ENCODE assay signal across 20 mouse cellular contexts in genomic region chr7:110729295-110729694, GRCm38 (mm10). TPM values are rescaled to one million over a fixed set of nuclear protein-coding genes. Genes with fewer than 3 reads are reported as not detected.
DNase-seq lines count a peak whose midpoint lies in the region; ATAC-seq lines count a peak whose summit lies in the region.
"Had no signal": no experiment of that assay in that cellular context is flagged by ENCODE, and none has a peak within 500 bp of the region (broad histone marks: within the 10 kb centered on the region; RNA-seq: fewer than 3 reads in every experiment).

No protein-coding gene starts in this region.

- 21% methylated on average over 6 of the region's 6 CpGs for WGBS in forebrain, embryonic 14.5 days
- 30% methylated on average over 6 of the region's 6 CpGs for WGBS in forebrain, embryonic 12.5 days
- 29% methylated on average over 6 of the region's 6 CpGs for WGBS in midbrain, embryonic 13.5 days
- WGBS in midbrain, embryonic 11.5 days, result 44% methylated on average over 6 of the region's 6 CpGs
- WGBS in limb, embryonic 10.5 days, result 82% methylated on average over 6 of the region's 6 CpGs
- 81% methylated on average over 6 of the region's 6 CpGs for WGBS in intestine, embryonic 15.5 days

- no peak overlapping the region for H3K4me2 ChIP-seq in forebrain, embryonic 14.5 days (ENCODE audit: low read length)
- no peak overlapping the region for H3K4me2 ChIP-seq in forebrain, embryonic 12.5 days
- no peak overlapping the region for H3K4me2 ChIP-seq in midbrain, embryonic 13.5 days (replicated peaks)
- no peak overlapping the region for H3K4me2 ChIP-seq in midbrain, embryonic 11.5 days
- H3K4me2 ChIP-seq in intestine, embryonic 15.5 days (replicated peaks), result no peak overlapping the region
- H3K4me2 ChIP-seq: embryonic facial prominence, embryonic 15.5 days; heart, embryonic 12.5 days; kidney, embryonic 15.5 days; limb, embryonic 15.5 days; liver, embryonic 15.5 days; neural tube, embryonic 12.5 days had no signal

- H3K4me1 ChIP-seq in forebrain, embryonic 14.5 days (ENCODE audit: control insufficient read depth, insufficient read depth, low read length), result no peaks in the 10 kb centered on the region
- H3K4me1 ChIP-seq in forebrain, embryonic 12.5 days, result peaks cover 14% of the 10 kb centered on the region
- peaks cover 16% of the 10 kb centered on the region for H3K4me1 ChIP-seq in midbrain, embryonic 13.5 days (replicated peaks)
- peaks cover 7% of the 10 kb centered on the region for H3K4me1 ChIP-seq in midbrain, embryonic 11.5 days (ENCODE audit: control insufficient read depth, insufficient read depth, low read length)
- peaks cover 28% of the 10 kb centered on the region for H3K4me1 ChIP-seq in limb, embryonic 10.5 days
- no peaks in the 10 kb centered on the region for H3K4me1 ChIP-seq in intestine, embryonic 15.5 days (replicated peaks)
- H3K4me1 ChIP-seq: heart, embryonic 12.5 days; liver, embryonic 15.5 days had no signal

- H3K36me3 ChIP-seq in forebrain, embryonic 14.5 days (ENCODE audit: control insufficient read depth, insufficient read depth, low read length), result no peaks in the 10 kb centered on the region
- H3K36me3 ChIP-seq in forebrain, embryonic 12.5 days (replicated peaks), result no peaks in the 10 kb centered on the region
- H3K36me3 ChIP-seq in midbrain, embryonic 13.5 days, result no peaks in the 10 kb centered on the region
- no peaks in the 10 kb centered on the region for H3K36me3 ChIP-seq in midbrain, embryonic 11.5 days (ENCODE audit: control insufficient read depth, insufficient read depth, low read length)
- no peaks in the 10 kb centered on the region for H3K36me3 ChIP-seq in limb, embryonic 10.5 days
- H3K36me3 ChIP-seq in intestine, embryonic 15.5 days, result no peaks in the 10 kb centered on the region
- H3K36me3 ChIP-seq: embryonic facial prominence, embryonic 15.5 days; heart, embryonic 12.5 days; kidney, embryonic 15.5 days; limb, embryonic 15.5 days; liver, embryonic 15.5 days; neural tube, embryonic 12.5 days had no signal

- 0 out of 2 replicates have a peak, but pooled peaks have one; percentile 29 for ATAC-seq in forebrain, embryonic 14.5 days
- no peak for ATAC-seq in forebrain, embryonic 12.5 days (ENCODE audit: low FRiP score)
- ATAC-seq in midbrain, embryonic 13.5 days, result no peak
- no peak for ATAC-seq in midbrain, embryonic 11.5 days (ENCODE audit: low FRiP score)
- no peak for ATAC-seq in intestine, embryonic 15.5 days

- H3K4me3 ChIP-seq in forebrain, embryonic 14.5 days (ENCODE audit: low read depth, low read length), result no peak overlapping the region
- no peak overlapping the region for H3K4me3 ChIP-seq in forebrain, embryonic 12.5 days (replicated peaks)
- no peak overlapping the region for H3K4me3 ChIP-seq in midbrain, embryonic 13.5 days (replicated peaks)
- H3K4me3 ChIP-seq in midbrain, embryonic 11.5 days (ENCODE audit: low read depth, low read length), result no peak overlapping the region
- H3K4me3 ChIP-seq in limb, embryonic 10.5 days, result no peak overlapping the region
- no peak overlapping the region for H3K4me3 ChIP-seq in intestine, embryonic 15.5 days (replicated peaks)
- H3K4me3 ChIP-seq: embryonic facial prominence, embryonic 15.5 days; heart, embryonic 12.5 days; kidney, embryonic 15.5 days; limb, embryonic 15.5 days; liver, embryonic 15.5 days; neural tube, embryonic 12.5 days had no signal

- DNase-seq in forebrain, embryonic 14.5 days (ENCODE audit: low spot score), result peak; percentile 49
- no peak for DNase-seq in midbrain, embryonic 11.5 days (ENCODE audit: low spot score, missing footprints)
- DNase-seq in ES-CJ7 (ENCODE audit: low read depth, low spot score), result peak; percentile 15
- DNase-seq in limb, embryonic 10.5 days (ENCODE audit: low spot score), result no peak
- no peak for DNase-seq in lung, postnatal 10 days
- DNase-seq: cerebellum, adult 2 months; cerebellum, postnatal 36 days; heart, adult 11 months; heart, postnatal 14 days; right cerebral cortex, postnatal 25 days had no signal

- H3K27me3 ChIP-seq in forebrain, embryonic 14.5 days (replicated peaks; ENCODE audit: control insufficient read depth, insufficient read depth, low read length), result no peaks in the 10 kb centered on the region
- H3K27me3 ChIP-seq in forebrain, embryonic 12.5 days, result peaks cover 4% of the 10 kb centered on the region; the same call in 1 of the 2 replicates
- no peaks in the 10 kb centered on the region for H3K27me3 ChIP-seq in midbrain, embryonic 13.5 days
- H3K27me3 ChIP-seq in midbrain, embryonic 11.5 days (ENCODE audit: control insufficient read depth, insufficient read depth, low read length), result no peaks in the 10 kb centered on the region
- H3K27me3 ChIP-seq in limb, embryonic 10.5 days (ENCODE audit: low read depth, poor library complexity, severe bottlenecking), result no peaks in the 10 kb centered on the region
- no peaks in the 10 kb centered on the region for H3K27me3 ChIP-seq in intestine, embryonic 15.5 days (replicated peaks)
- H3K27me3 ChIP-seq: embryonic facial prominence, embryonic 15.5 days; heart, embryonic 12.5 days; kidney, embryonic 15.5 days; limb, embryonic 15.5 days; liver, embryonic 15.5 days; neural tube, embryonic 12.5 days had no signal

- H3K9me3 ChIP-seq in forebrain, embryonic 14.5 days (replicated peaks; ENCODE audit: control insufficient read depth, low read length), result no peaks in the 10 kb centered on the region
- no peaks in the 10 kb centered on the region for H3K9me3 ChIP-seq in forebrain, embryonic 12.5 days
- no peaks in the 10 kb centered on the region for H3K9me3 ChIP-seq in midbrain, embryonic 13.5 days
- no peaks in the 10 kb centered on the region for H3K9me3 ChIP-seq in midbrain, embryonic 11.5 days (ENCODE audit: control insufficient read depth, low read length)
- no peaks in the 10 kb centered on the region for H3K9me3 ChIP-seq in limb, embryonic 10.5 days (replicated peaks)
- H3K9me3 ChIP-seq in intestine, embryonic 15.5 days, result no peaks in the 10 kb centered on the region
- H3K9me3 ChIP-seq: embryonic facial prominence, embryonic 15.5 days; heart, embryonic 12.5 days; kidney, embryonic 15.5 days; limb, embryonic 15.5 days; liver, embryonic 15.5 days; neural tube, embryonic 12.5 days had no signal

- no peak overlapping the region for H3K27ac ChIP-seq in forebrain, embryonic 14.5 days (ENCODE audit: low read depth, low read length)
- H3K27ac ChIP-seq in forebrain, embryonic 12.5 days, result no peak overlapping the region
- 0 out of 2 replicates have a peak overlapping the region, but pooled peaks have one; percentile 44 for H3K27ac ChIP-seq in midbrain, embryonic 13.5 days
- H3K27ac ChIP-seq in midbrain, embryonic 11.5 days (ENCODE audit: low read depth, low read length), result no peak overlapping the region
- 0 out of 2 replicates have a peak overlapping the region, but pooled peaks have one; percentile 30 for H3K27ac ChIP-seq in limb, embryonic 10.5 days
- H3K27ac ChIP-seq in intestine, embryonic 15.5 days, result no peak overlapping the region
- H3K27ac ChIP-seq: embryonic facial prominence, embryonic 15.5 days; kidney, embryonic 15.5 days; limb, embryonic 15.5 days; liver, embryonic 15.5 days; neural tube, embryonic 12.5 days; stomach, postnatal 0 days had no signal

- H3K9ac ChIP-seq in forebrain, embryonic 14.5 days (ENCODE audit: low read length), result no peak overlapping the region
- no peak overlapping the region for H3K9ac ChIP-seq in forebrain, embryonic 12.5 days
- H3K9ac ChIP-seq in midbrain, embryonic 13.5 days (replicated peaks), result no peak overlapping the region
- no peak overlapping the region for H3K9ac ChIP-seq in midbrain, embryonic 11.5 days (ENCODE audit: low read length)
- no peak overlapping the region for H3K9ac ChIP-seq in intestine, embryonic 15.5 days
- H3K9ac ChIP-seq: embryonic facial prominence, embryonic 15.5 days; heart, embryonic 12.5 days; kidney, embryonic 15.5 days; limb, embryonic 15.5 days; liver, embryonic 15.5 days; neural tube, embryonic 12.5 days had no signal

RNA-seq across cellular contexts. Expression of gene Ampd3, which starts 38.7 kb away (rescaled TPM):
- polyA plus RNA-seq in forebrain, embryonic 14.5 days (2014; fragmentation: Nextera tagmentation; extraction: Ambion mirVana), result 3.6 and 4.9 TPM in 2 replicates
- polyA plus RNA-seq in forebrain, embryonic 12.5 days (2016; fragmentation: Nextera tagmentation; extraction: Ambion mirVana), result 0.94 and 1.2 TPM in 2 replicates
- 2.9 and 3.7 TPM in 2 replicates for polyA plus RNA-seq in midbrain, embryonic 13.5 days (2015; fragmentation: Nextera tagmentation; extraction: Ambion mirVana)
- 1.4 and 2.6 TPM in 2 replicates for polyA plus RNA-seq in midbrain, embryonic 11.5 days (2014; fragmentation: Nextera tagmentation; extraction: Ambion mirVana)
- 1.0 and 1.9 TPM in 2 replicates for polyA plus RNA-seq in limb, embryonic 10.5 days (2016; fragmentation: Nextera tagmentation; extraction: Ambion mirVana)
- polyA plus RNA-seq in intestine, embryonic 15.5 days (2015; fragmentation: Nextera tagmentation; extraction: Ambion mirVana), result 4.1 and 4.8 TPM in 2 replicates

Comparison
In these comparisons a context has a peak if more than half of its experiments do, and no peak if none do; other contexts are left out.
1. H3K27ac ChIP-seq: peak in midbrain, embryonic 13.5 days (single experiment) and limb, embryonic 10.5 days (single experiment); none in forebrain, embryonic 14.5 days (single experiment), forebrain, embryonic 12.5 days (single experiment), midbrain, embryonic 11.5 days (single experiment) and intestine, embryonic 15.5 days (single experiment).
2. DNase-seq: peak in forebrain, embryonic 14.5 days (single experiment) and ES-CJ7 (single experiment); none in midbrain, embryonic 11.5 days (single experiment), limb, embryonic 10.5 days (single experiment) and lung, postnatal 10 days (single experiment).